Mouse (Mus musculus) testis, postnatal 10 days (tissue): Measurements from ENCODE around the gene Gulp1.

Experiments
- DNase-seq: peaks from one replicate; pipeline ENCODE4 v3.0.0; 2021; ENCODE audit warnings: low spot score

Gulp1 gene

DNA sequence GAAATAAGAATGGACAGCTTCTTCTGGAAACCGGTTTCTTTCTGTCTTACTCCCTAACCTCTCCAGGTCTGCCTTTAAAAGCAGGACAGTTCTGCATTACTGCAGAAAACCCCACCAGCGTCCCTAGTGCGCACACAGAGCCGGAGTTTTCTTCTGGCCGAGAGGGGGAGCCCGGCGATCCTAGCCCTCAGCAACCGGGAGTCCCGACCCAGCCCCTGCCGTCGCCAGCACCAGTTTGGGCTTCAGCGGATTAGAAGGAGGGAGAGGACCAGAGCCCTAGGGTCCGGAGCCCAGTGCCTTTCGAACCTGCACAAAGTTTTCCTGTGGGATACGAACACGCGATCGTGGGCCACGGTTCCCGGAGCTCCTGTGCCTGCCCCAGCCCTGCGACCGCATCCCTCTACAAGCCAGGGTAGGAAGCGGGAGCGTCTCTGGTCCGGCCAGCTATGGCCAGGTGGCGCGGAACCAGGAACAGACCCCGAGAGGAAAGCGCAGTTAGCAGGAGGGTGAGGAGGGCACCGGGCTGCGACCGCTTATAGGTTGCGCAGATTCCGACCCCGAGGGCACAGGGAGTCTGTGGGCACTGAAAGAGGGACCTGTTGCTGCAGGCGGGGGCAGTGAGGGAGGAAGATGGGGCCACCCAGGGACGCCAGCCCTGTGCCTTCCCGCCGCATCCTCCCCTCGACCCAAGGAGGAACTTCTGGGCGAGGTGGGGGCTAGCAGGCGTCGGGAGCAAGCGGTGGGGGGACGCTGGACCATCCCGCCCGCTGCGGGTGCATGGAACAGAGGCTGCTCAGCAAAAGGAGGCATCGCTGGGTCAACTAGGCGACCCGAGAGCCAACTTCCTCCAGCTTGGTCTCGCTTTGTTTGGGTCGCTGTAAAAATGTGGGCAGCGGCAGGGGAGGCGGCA is at the start of gene Gulp1:
Gene Gulp1 (plus strand): TSS at position 51 of the 910 bp plus-strand sequence.
- DNase-seq: peak; percentile 74

DNA sequence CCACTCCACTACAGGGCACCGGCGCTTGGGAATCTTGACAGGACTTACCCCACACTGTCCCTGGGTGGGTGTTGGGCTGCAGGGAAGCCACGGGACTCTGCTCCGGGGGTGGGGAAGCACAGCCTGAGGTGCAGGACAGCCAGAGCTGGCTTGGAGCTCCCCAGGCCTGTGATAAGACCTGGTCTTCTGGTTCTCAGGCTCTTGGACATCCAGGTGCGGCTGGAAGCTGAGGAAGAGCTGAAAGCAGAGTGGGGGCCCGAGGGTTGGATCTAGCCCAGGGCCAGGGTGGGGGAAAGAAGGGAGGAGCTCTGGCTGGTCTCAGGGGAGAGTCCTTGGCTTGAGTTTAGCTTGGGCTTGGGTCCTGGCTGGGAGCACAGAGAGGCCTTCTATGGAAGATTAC is 1.1 kb upstream of the Gulp1 start:
- peak; percentile 37 for DNase-seq

DNA sequence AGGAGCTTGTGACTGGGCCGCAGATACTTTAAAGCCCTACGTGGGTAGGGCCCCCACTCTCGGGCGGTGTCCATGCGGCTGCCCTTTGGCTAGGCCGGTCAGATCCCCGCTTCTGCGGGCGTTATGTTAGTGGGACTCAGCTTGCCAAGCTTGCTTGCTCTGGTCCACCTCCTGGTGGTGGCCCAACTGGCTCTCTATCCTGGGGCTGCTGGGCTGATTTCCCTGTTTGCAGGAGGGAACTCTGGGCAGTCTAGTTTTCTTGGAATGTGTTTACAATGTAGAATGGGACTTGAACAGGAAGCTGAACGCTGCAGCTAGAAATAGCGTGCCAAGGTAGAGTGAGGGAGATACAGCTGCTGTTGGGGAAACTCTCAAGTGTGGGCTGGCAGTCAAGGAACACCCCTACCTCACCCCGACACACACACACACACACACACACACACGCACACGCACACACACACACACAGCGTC is 1.1 kb downstream of the Gulp1 start:
- no peak for DNase-seq

DNA sequence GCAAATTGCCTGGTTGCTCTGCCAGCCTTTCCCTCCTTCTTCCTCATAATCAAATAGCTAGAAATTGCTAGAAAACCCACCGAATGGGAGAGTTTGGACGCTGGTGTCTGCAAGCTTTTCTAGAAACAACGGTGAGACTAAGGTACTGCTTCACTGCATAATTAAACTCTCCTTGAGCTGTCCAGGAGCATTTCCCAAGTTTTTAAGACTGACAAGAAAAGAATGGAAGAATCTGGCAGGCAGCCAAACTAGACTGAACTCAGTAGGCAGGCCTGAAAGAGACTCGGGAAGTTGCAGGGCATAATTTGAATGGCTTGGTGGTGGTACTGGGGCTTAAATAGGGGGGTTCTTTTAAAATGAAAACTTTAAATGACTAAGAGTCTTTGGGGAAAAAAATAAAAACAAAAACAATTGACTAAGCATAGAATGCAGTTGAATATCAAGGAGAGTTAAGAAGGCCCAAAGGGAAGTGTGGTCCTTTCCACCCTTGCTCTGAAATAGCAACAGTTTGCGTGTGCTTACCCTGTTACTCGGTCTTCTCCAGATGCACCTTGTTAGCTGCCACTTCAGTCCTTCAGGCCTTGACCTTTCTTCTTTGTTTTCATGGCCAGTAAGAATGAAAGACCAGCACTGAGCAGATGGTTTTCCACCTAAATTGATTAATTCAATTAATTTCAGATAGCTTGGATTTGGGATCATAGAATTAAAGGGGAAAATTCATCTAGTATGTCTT is 2.0 kb downstream of the Gulp1 start:
- DNase-seq: peak; percentile 45

DNA sequence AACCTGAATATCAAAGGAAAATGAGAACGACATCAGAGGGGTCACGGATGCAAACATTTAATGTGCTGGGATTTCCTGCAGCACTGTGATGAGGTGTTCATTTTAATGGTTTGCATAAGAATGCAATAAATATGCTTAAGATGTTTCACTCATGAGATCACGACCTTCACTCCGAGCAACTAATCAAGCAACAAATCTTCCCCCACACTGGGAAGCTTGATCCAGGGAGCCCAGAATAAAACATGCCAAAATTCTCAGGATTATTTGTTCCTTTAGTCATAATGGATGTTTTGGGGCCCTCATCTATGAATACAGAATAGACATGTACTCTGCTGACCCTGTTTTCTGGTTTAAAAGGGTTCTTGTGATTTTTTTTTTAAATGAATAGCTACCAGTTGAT is 16.1 kb downstream of the Gulp1 start:
- DNase-seq: no peak

DNA sequence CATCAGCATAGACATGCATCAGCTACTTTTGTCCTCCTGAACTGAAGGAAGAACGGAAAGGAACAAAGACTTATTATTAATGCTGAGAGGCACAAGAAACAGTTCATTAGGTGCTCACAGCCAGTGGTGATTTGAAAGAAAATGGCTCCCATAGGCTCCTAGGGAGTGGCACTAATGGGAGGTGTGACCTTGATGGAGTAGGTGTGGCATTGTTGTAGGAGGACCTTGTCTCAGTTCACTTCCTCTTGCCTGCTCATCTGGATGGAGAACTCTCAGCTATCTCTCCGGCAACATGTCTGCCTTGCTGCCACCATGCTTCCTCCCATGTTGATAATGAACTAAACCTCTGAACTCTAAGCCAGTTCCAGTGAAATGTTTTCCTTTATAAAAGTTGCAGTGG is 17.0 kb downstream of the Gulp1 start:
- DNase-seq: no peak

DNA sequence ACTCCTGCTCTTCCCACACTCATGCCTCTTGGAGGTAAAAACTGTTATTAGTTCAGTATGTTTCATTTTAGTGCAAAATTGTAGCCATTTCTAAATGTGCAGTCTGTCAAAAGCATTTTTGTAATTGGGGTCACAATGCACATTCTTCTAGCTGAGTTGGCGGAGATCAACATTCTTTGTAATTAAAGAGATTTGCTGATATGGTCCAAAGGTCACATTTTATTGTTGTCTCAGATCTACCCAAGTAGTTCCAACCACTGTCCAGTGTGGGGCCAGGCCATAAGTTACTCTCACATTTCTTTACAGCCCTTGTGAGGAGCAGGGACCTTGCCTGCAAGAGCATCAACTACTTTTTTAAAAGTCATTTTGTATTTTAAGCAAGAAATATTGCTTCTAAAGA is 24.7 kb downstream of the Gulp1 start:
- no peak for DNase-seq

DNA sequence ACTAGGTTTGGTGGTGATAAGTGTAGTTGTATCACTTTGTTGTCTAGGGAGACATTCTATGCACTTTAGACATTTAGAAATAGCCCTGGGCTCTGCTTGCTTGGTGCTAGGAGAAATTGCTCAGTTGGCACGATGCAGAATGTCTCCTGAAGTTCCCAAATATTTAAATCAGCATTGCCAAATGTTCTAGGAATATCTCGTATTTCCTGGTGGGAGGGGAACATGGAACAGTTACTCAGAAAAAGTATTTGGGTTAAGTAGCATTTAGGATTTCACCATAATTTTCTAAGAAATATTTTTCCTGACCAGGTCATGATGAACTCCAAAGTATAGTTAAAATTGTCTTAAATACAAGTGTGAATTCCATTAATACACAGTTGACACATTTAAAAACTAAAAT is 25.3 kb downstream of the Gulp1 start:
- no peak for DNase-seq

DNA sequence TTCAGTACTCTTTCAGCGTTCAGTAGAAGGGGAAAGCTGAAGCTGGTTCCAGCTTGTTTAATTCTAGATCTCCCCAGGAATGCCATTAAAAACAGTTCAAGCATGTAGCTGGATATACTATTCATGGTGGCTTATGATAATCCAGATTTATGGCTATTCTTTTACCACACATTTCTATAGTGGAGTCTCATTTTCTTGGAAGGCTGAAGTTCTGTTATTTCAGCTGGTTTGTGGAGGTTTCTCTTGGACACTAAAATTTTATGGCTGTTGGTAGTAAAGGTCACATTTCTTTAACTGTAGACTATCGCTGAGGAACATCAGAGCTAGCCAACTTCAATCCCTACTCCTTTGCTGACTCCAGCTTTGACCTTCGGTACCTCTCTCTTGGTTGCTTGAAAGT is 29.1 kb downstream of the Gulp1 start:
- no peak for DNase-seq

DNA sequence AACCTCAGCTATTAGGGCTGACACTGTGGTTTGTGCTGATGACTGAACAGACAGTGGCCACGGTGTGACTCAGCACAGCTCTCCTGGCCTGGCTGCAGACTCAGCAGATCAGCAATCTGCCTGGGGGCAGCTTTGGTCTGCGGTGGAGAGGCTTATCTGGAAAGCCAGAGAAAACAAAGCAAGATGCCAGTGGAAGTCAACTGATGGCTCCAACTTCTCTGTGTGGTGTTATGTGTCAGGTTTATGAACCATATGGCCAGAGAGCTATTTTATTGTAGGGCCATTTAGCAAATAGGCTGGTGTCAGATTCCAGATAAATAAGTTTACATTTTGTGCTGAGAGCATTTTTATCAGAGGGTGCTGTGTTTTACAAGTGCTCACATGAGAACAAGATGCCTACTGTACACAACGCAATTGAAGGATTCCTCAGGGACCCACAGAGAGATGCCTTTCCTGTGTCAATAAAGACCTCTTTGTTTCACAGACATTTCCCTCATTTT is 33.6 kb downstream of the Gulp1 start:
- DNase-seq: no peak

DNA sequence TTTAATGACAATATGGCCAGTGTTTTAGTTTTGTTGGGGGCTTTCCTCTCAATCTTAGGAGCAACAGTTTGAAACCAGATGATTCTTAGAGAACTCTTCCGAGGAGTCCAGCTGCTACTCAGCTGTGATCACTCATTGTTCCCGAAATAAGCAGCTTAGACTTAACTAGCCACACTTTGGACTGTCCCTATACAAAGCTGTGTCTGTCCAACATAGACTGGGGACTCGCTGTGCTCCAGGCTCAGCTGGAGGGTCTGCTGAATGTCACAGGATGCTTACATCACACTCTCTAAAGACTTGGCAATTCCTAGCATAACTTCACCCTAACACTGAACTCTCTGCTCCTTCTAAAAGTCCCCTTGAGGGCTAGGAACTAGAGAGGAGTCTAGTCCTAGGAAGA is 40.4 kb downstream of the Gulp1 start:
- DNase-seq: no peak

DNA sequence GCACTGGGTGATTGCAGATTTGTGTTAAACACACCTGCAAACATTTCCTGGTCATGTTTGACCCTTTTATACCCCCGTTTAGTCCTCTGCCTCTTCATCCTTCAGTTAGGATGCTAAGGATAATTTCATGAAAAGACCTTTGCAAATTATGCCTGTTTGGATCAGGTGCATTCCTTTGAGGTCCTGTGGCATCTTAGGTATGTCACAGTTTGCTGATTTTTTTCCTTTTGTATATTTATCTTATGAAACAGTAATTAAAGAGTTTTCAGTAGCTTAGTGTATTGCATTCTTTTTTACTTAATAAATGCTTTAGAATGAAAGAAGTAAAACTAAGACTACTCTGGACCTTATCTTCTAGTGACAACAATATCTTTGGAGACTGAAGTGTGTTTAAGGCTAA is 41.8 kb downstream of the Gulp1 start:
- no peak for DNase-seq

DNA sequence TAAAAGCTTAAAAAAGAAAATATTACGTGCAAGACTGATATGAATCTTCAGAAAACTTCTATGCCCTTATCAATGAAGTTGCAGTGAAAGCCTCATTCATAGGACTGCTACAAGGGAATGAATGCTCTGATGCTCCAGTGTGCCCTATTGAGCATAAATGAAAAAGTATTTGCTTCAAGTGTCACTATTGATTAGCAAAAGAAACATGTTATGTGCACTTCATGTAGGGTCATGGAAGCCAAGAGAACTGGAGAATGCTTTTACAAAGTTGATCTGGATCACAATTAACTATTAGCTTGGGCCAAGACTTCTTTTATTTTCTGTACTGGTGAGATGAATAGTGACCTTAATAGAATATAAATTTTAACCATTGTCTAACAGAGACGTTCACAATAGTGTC is 47.0 kb downstream of the Gulp1 start:
- DNase-seq: no peak

DNA sequence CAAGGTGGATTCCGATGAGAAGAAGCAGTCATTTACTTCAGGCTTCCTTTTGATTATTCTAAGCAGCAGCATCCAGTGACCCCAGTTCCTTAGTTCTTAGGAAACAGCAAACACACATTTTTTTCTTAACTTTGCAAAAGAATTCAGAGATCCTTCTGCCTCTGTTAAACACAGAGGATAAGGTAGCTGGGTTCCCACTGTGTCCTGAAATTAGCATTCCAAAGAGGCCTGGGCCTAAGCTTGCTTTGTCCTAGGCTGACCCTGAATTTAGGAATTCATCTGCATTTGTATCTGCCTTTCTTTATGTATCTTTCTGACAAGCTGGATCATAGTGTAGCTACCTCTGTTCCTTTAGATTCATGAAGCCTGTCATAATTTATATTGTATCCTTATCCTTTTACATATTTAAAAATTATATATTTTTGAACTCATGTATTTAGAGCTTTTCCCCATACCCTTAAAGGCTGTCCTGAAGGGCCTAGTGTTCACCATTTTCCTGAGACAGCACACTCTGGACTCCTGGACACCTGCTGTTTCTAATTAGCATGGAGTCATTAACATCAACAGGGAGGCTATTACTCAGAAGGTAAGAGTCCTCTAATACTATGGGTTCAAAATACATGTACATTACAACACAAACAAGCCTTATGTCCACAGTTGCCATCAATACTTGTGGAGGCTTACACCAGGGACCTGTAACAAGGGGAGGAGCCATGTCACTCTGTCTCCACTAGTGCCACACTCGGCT is 62.2 kb downstream of the Gulp1 start:
- DNase-seq: no peak

DNA sequence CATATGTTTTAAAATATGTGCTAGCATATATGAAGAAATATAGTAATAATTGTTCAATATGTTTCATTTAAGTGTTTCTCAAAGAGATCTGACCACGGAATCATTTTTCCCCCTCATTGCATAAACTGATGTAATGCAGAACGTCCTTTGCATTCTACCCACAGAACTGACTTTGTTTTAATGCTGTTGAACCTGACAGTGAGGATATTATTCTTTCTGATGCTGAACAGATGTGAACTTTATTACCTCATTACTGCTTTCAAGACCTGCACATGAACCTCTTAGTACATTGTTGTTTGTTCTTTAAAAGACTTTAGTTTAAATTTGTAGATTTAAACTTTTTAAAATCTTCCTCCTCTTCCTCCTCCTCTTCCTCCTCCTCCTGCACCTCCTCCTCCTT is 67.4 kb downstream of the Gulp1 start:
- DNase-seq: no peak

DNA sequence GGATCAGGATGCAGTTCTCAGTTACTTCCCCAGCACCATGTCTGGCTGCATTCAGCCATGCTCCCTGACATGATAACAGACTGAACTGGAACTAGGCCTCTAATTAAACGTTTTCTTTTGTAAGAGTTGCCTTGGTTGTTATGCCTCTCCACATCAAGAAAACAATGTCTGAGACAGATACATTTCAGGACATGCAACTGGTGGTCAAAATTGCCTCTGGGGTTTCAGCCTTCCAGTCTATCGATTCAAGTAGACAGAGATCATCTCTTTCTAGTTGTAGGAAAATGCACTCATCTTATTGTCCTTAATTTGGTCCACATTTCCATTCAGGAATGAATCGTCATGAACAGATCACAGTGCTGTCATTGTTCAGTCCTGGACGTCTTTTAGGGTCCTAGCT is 83.2 kb downstream of the Gulp1 start:
- DNase-seq: no peak

DNA sequence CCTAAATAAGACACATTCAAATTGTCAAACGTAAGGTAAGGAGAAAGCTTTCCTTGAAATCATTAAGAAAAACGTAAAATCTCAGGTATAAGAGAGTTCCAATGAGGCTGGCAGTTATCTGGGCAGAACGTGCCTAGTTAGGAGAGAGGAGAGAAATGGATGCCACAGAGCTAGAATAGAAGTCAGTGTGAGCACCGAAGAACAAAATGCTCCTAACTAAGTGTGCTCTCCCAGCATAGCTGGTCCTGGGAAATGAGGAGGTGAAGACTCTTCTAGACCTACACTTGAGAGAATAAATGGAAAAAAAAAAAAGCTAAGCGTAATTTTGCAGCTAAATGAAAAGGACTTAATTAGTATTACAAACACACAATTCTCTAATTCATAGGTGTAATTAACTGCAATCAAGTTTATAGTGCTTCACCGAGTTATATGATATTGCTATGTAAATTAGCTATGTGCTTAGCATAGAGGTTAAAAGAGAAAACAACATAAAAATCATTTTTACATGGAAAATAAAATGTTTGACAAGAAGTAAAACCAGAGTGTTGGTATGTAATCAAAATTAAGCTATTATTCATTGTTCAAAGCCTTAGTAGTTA is 94.5 kb downstream of the Gulp1 start:
- no peak for DNase-seq

DNA sequence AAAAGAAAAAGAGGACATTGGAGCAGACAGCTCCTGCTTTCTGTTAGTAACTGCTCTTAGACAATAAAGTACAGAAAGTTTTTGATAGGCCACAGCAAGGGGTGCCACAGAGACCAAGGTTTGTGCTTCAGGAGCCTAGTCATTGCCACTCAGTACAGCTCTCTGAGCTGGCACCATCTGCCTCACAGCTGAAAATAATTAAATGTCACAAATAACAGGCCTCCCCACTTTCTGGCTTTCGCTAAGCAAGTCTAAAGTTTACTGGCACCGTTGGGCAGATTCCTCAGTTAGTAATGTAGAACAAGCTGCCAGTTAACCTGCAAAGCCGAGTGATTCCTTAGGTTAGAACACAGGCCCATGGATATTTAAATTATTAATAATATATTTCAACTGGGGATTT is 127.7 kb downstream of the Gulp1 start:
- DNase-seq: no peak

DNA sequence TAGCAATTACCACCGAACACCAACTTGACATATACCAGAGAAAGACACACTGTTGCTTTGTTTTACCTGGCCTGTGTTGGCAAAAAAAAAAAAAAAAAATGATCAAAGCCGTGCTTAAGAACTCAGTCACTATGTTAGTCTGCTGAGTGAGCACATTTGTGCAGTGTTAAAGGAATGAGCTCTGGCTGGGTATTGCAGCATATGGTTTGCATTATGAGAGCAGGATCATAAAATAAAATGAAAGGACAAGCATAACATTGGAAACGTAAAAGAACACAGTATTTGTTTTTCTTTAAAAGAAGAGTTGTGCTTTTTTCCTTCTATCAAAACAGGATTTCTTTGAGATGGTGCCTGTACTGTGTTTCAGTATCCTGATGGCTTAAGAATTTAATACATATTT is 128.1 kb downstream of the Gulp1 start:
- no peak for DNase-seq

DNA sequence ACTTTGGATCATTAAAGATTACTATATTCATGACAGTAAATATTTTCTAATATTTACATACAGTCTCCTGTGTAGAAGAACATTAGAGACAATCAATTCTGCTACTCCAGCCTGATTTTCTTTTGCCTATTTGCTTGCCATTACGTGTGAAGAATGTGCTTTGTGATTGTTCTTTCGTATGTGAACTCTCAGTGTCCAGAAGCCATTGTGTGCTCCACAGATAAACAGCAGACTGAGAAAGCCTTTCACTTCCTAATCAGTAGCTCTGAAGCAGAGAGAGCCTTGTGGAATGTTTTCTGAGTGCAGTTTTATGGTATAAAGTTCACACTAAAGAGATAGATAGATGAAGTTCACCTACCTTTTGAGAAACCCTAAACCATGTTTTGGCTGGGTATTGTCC is 131.2 kb downstream of the Gulp1 start:
- DNase-seq: no peak

DNA sequence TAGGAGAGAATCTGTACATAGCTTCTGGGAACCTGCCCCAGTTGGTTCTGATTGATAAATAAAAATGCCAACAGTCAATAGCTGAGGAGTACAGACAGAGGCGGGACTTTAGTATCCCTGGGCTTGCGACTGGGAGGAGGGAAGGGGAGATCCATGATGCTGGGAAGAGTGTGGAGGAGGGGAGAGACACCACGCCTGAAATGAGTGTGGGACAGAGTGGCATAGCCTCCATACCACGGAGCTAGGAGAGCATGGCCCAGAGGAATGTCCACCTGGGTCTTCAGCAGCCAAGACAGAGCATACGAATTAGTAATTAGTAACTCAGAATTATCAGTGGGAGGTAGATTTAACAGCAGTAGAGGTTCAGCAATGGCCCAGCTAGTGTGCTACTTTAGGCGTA is 132.4 kb downstream of the Gulp1 start:
- no peak for DNase-seq

DNA sequence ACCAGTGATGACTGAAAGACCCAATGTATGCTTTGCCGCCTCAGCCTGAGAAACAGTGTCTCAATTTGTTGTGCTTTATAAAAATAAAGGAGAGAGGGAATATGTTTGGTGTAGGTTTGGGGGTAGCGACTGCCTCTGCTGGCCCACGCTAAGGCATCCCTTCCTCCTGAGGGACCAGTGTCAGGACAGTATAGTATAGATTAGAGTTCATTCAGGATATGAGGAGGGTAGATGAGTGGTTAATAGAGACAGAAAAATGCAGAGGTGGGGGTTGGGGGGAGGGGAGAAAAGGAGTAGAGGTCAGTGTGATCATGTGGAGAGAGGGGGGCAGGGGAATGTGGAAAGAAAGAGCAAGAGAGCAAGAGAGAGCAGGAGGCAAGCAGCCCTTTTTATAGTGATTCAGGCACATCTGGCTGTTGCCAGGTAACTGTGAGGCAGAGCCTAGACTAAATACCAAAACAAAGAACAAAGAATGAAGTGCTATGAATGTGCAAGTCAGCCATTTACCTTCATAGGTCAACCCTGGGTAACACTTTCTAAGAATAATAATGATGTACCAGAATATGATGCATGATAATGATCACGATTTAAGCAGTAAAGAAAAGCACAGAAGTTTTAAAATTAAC is 169.6 kb downstream of the Gulp1 start:
- DNase-seq: no peak
